Mouse (Mus musculus) cerebellum, adult 11-12 months (tissue): ENCODE measurements around the gene Nup85.

Experiments
- DNase-seq: peaks from one replicate; pipeline ENCODE4 v3.0.0; 2022

The Nup85 gene

GRCm38 (mm10) chr11:115584376-115585073, 20.3 kb downstream of the Nup85 start:
- DNase-seq, result no peak

GRCm38 (mm10) chr11:115585573-115586100, 21.4 kb downstream of the Nup85 start:
- no peak for DNase-seq

GRCm38 (mm10) chr11:115586403-115586802, 22.2 kb downstream of the Nup85 start:
- no peak for DNase-seq

- no peak for DNase-seq
These were observed 23.8 kb downstream of the Nup85 start for GRCm38 (mm10) chr11:115587984-115588383.

GRCm38 (mm10) chr11:115590526-115591075, 26.4 kb downstream of the Nup85 start:
- DNase-seq, result no peak

- DNase-seq, result no peak
These were observed 31.0 kb downstream of the Nup85 start for GRCm38 (mm10) chr11:115595209-115595608.

GRCm38 (mm10) chr11:115598309-115598708, 34.1 kb downstream of the Nup85 start:
- DNase-seq, result no peak

- DNase-seq, result no peak
These were observed 35.5 kb downstream of the Nup85 start for GRCm38 (mm10) chr11:115599722-115600121.

GRCm38 (mm10) chr11:115600743-115601142, 36.5 kb downstream of the Nup85 start:
- no peak for DNase-seq

- DNase-seq, result no peak
These were observed 36.9 kb downstream of the Nup85 start for GRCm38 (mm10) chr11:115601174-115601573.

- DNase-seq, result no peak
These were observed 38.9 kb downstream of the Nup85 start for GRCm38 (mm10) chr11:115603128-115603475.

GRCm38 (mm10) chr11:115603476-115604303, 39.5 kb downstream of the Nup85 start, which contains the start of the genes Mrps7 and Gga3:
TSS of gene Mrps7 (plus strand) at chr11:115603925.
TSS of gene Gga3 (minus strand) at chr11:115604051.
- peak; percentile 89 for DNase-seq

GRCm38 (mm10) chr11:115604304-115604696, 40.1 kb downstream of the Nup85 start:
- peak; percentile 56 for DNase-seq

GRCm38 (mm10) chr11:115606733-115607132, 42.5 kb downstream of the Nup85 start:
- DNase-seq, result no peak

- no peak for DNase-seq
These were observed 44.5 kb downstream of the Nup85 start for GRCm38 (mm10) chr11:115608421-115609399.

GRCm38 (mm10) chr11:115609576-115609975, 45.3 kb downstream of the Nup85 start:
- no peak for DNase-seq

GRCm38 (mm10) chr11:115611173-115611572, 46.9 kb downstream of the Nup85 start:
- DNase-seq, result no peak

- DNase-seq, result peak; percentile 78
These were observed 47.8 kb downstream of the Nup85 start for GRCm38 (mm10) chr11:115612059-115612409.

GRCm38 (mm10) chr11:115612410-115613137, 48.3 kb downstream of the Nup85 start, which contains the start of gene Mif4gd:
TSS of gene Mif4gd (minus strand) at chr11:115612969.
- peak; percentile 93 for DNase-seq

GRCm38 (mm10) chr11:115613138-115613945, 49.1 kb downstream of the Nup85 start:
- DNase-seq, result peak; percentile 47
